Mouse (Mus musculus) lung, postnatal 0 days (tissue): Measurements from ENCODE around the gene Mgat4a.

Source experiments
- CTCF ChIP-seq: IDR thresholded peaks from 2 replicates; pipeline ENCODE4 v1.5.1; 2016; ENCODE audit warnings: antibody characterized with exemption, mild to moderate bottlenecking
- EP300 ChIP-seq: IDR thresholded peaks from 2 replicates; pipeline ENCODE4 v1.6.1; 2016; ENCODE audit warnings: antibody characterized with exemption, mild to moderate bottlenecking, control low read depth

GRCm38 (mm10) chr1:37427144-37427875 lies 113.5 kb downstream of the Mgat4a start:
- TF ChIP-seq CTCF (no peak), EP300 (no peak)
